Mouse (Mus musculus): Measurements from ENCODE around the gene Nod2.

Nod2 gene

GRCm38 (mm10) chr8:88675372-88676165 is 28.5 kb downstream of the Nod2 start:
- no peak for DNase-seq (ENCODE audit: low spot score in 2 of 2)

DNA sequence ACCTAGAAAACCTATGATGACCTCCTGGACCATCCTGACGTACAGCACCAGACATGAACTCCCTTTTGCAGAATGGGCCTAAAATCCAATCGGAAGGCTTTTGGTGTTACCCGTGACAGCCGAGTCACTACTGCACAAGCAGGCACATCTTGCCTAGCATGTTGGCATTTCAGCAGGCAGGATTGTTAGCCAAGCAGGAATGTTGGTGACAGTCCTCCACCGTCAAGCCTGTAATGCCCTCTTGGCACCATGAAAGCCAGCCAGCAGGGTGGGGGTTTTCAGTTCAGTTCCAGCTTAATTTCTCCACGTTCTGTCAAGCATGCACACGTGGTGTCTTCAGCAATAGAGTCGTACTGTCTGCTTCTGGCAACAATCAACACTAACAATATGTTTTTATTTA is 30.0 kb downstream of the Nod2 start:
- DNase-seq (ENCODE audit: low spot score in 2 of 2): no peak

GRCm38 (mm10) chr8:88680566-88680965 is 33.5 kb downstream of the Nod2 start:
- DNase-seq (ENCODE audit: low spot score in 2 of 2): no peak

DNA sequence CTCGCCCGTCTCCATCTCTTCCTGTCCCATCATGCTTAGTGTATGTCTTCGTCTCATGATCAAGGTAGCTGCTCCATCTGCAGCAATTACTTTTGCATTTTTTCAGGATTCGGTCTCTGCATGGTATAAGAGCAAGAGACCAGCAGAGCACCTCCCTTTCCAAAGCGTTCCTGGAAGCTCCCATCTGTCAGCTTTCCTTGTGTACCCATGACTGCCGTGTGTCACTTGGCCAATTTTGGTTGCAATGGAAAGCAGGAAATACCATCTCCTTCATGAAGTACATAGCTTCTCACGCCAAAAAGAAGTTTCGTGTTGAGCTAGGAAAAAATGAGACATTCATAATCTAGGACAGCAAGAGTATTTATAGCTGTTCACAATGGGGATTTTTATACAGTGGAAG is 33.9 kb downstream of the Nod2 start:
- DNase-seq (ENCODE audit: low spot score in 2 of 2): no peak

DNA sequence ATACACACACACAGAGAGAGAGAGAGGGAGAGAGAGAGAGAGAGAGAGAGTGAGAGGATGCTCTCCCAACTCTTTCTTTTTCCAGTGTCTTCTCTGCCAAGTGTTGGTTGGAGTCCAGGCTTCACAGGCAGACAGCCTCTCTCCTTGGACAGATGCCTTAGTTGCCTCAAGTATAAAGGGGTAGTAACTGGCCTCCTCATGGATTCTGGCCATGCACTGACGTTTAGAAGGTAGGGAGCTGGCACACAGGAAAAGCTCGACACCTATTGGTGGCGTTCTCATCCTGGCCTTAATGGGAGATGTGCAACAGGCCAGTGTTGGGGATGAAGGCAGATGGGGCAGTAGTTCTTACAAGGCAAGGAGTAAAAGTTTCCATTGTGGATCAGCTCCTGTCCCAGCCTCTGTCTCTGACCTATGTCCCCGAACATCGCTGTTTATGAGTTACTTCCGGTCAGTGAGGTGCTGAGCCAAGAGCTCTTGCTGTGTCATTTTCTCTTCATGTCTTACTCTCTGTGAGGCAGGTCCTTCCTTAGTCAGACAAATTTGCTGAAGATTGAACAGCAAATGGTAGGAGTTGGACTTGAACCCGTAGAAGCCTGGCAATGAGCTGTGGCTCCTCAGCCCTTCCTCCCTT is 36.7 kb downstream of the Nod2 start:
- no peak for DNase-seq (ENCODE audit: low spot score in 2 of 2)

DNA sequence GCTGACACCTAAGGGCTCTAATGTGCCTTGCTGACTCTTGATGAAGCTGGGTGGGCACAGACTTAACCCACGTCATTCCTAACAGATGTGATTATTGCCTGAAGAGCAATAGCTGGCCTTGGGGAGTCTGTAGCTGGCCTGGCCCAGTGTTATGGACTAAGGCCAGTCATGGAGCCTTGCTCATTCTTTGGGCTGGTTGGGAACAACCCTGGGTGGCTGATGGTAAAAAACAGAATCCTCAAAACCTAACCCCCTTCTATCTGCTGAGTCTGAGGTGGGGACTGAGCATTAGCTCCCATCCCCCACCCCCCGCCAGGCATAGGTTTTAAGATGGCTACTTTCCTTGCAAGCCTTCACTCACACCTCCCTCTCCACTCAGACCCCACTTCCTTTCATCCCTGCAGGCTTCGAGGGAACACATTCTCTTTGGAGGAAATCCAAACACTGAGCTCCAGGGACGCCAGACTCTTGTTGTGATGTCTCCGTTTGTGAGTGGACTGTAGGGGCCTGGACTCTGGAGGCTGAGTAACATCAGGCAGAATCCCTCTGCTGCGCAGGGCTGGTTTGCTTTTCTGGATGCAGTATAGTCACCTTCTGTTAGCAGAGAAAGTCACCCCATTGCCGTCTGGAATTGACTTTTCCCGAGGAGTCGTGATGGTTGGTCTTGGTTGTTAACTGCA is 39.3 kb downstream of the Nod2 start:
- DNase-seq (ENCODE audit: low spot score in 2 of 2): no peak

DNA sequence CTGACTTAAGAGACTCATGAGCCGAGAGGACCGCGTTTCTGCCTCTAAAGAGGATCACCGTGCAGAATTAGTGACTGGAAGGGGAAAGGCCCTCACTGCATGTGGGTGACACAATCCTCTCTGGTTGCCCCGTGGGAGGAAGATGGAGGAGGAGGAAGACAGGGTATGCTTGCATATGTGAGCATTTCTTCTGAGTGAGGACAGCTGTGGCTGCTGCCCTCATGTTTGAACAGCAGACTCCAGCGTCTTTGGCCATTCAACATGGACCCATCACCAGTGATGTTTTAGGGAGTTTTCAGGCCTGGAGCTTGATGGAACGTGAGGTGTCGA is 39.8 kb downstream of the Nod2 start:
- no peak for DNase-seq (ENCODE audit: low spot score in 2 of 2)

DNA sequence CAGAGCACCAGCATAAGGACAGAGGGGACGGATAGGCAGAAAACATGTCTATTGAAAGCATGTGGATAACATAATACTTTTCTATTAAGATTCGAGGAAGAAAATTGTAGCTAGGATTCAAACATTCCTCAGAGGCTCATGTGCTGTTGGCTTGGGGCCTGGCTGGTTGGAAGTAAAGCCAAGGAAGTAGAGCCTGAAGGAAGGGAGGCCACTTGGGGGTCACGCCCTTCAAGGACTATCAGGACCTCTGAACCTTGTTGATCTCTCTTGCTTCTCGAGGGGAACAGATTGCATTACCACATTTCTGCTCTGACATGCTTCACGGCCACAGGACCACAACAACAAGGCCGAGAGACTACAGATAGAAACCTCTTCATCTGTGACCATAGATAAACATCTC is 42.0 kb downstream of the Nod2 start:
- DNase-seq (ENCODE audit: low spot score in 2 of 2): no peak

DNA sequence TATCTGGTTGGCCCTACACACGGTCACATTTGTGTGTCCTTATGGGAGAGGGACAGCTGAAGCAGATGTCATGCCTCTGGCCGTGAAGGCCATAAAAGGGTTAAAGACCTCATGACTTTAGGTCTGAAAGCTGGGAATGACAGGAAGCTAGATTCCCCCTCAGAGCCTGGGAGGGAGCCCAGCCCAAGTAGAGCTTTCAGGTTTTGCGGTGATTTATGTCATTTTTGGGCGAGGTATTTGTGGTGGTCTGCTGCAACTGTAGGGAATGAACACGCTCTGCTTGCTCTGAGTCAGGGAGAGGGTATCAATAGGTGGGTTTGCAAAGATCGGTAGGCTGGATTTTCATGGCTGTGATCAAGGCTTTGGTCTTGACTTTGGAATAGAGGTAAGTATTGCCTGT is 42.8 kb downstream of the Nod2 start:
- no peak for DNase-seq (ENCODE audit: low spot score in 2 of 2)

GRCm38 (mm10) chr8:88691342-88691948 is 44.3 kb downstream of the Nod2 start:
- DNase-seq (ENCODE audit: low spot score in 2 of 2): no peak

GRCm38 (mm10) chr8:88691961-88692360 is 44.8 kb downstream of the Nod2 start:
- no peak for DNase-seq (ENCODE audit: low spot score in 2 of 2)

DNA sequence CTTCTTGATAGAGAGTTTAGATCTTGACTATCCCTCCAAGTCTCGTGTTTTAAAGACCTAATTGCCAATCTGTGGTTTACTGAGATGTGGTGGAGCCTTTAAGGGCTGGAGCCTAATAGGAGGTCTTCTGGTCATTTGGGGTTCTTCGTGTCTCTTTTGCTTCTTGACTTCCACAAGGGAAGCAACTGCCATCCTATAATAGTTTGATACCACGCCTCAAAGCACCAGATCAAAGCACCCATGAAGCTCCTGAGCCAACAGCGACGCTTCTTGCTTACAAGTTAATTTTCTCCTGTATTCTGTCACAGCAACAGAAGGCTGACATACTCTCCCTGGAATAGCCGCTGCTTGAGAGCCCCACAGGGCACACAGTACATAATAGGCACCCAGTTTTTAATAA is 45.8 kb downstream of the Nod2 start:
- DNase-seq (ENCODE audit: low spot score in 2 of 2): no peak

- DNase-seq (ENCODE audit: low spot score in 2 of 2): no peak
These were observed 46.3 kb downstream of the Nod2 start for GRCm38 (mm10) chr8:88693376-88693775.

GRCm38 (mm10) chr8:88694291-88694690 is 47.2 kb downstream of the Nod2 start:
- DNase-seq (ENCODE audit: low spot score in 2 of 2): no peak

DNA sequence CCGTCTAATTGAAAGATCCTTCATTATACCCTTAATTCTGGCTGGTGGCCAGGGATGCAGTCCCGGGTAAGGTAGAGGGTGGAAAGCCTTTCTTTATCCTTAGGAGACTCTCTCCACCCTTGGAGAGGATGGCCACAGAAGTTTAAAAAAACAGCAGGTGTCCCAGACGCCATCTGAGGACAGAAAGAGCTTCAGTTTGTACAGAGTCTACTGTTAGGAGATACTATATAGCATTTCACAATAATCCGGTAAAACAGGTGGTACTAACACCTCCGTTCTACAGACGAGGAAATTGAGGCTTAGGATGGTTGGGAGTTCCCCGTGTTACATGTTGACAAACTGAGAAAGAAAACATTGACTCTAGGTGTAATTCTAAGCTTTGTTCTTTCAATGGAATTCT is 49.1 kb downstream of the Nod2 start:
- no peak for DNase-seq (ENCODE audit: low spot score in 2 of 2)

- peak; percentile 95 to 98 for DNase-seq (ENCODE audit: low spot score in 2 of 2)
These were observed 49.9 kb downstream of the Nod2 start, which contains the start of gene Cyld for GRCm38 (mm10) chr8:88696721-88697641. Gene Cyld (plus strand): TSS chr8:88697028.

- peak; percentile 12 to 16 for DNase-seq (ENCODE audit: low spot score in 2 of 2)
These were observed 50.5 kb downstream of the Nod2 start for GRCm38 (mm10) chr8:88697642-88698031.

GRCm38 (mm10) chr8:88698048-88698447 is 50.9 kb downstream of the Nod2 start:
- DNase-seq (ENCODE audit: low spot score in 2 of 2): no peak

GRCm38 (mm10) chr8:88701611-88702010 is 54.5 kb downstream of the Nod2 start:
- no peak for DNase-seq (ENCODE audit: low spot score in 2 of 2)

- DNase-seq (ENCODE audit: low spot score in 2 of 2): no peak
These were observed 55.7 kb downstream of the Nod2 start for GRCm38 (mm10) chr8:88702816-88703215.

DNA sequence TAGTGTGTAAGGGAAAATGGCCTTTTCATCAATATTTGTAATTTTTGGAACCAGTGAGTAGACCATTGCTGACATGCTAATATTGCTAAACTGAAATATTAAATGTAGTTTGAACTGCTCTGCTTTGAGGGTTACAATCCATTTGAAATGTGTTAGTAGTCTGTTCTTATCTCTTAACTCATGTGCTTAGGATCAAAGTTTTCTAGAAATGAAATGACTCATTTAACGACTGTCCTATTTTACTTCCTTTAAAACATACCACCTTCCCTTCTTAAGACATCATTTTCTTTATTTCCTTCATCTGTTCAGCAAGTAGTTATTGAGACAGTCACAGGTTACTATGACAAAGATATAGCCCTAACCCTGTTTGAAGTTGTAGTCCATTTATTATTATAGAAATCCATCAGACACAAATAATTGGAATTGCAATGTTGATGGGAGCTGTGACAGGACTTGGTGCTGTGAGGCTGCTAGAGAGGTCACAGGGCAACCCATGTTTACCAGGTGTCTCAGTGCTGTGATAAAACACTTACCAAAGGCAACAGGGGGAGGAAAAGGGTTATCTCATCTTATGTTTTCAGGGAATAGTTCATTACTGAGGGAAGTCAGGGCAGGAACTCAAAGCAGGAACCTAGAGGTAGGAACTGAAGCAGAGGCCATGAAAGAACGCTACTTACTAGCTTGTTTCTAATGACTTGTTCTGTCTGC is 76.3 kb downstream of the Nod2 start:
- no peak for DNase-seq (ENCODE audit: low spot score in 2 of 2)

All from urinary bladder, adult 18-20 months (tissue).